Mouse (Mus musculus) thymus, adult 2 months (tissue): ENCODE measurements around the gene Ttc7.

Experiments used
- CTCF ChIP-seq: fragments of 200-500 bp; IDR thresholded peaks from 2 replicates; pipeline ENCODE4 v1.5.1; 2012; ENCODE audit warnings: mild to moderate bottlenecking, control low read depth, low read length, moderate library complexity, borderline replicate concordance; ENCODE audit not compliant: control insufficient read depth, poor library complexity, insufficient read depth; ENCODE audit errors: extremely low read depth
- POLR2A ChIP-seq: fragments of 200-500 bp; IDR thresholded peaks from 2 replicates; pipeline ENCODE4 v1.6.1; 2012; ENCODE audit warnings: mild to moderate bottlenecking, low read length, control low read depth, moderate library complexity; ENCODE audit not compliant: control insufficient read depth, poor library complexity, insufficient read depth; ENCODE audit errors: extremely low read depth

- TF ChIP-seq CTCF (no peak), POLR2A (no peak)
Observed at GRCm38 (mm10) chr17:87289367-87289766, 6.7 kb downstream of the Ttc7 start.
